Mouse (Mus musculus) layer of hippocampus, adult 11-12 months (tissue): Measurements from ENCODE around the gene Eif5b.
"Not testable (repeated sequence)": the region's sequence is repeated elsewhere in the genome, so short reads cannot be mapped to it uniquely, and the experiment has no call there.

Source experiments
- DNase-seq: peaks from one replicate; pipeline ENCODE4 v3.0.0; 2022; ENCODE audit warnings: low spot score

The Eif5b gene

GRCm38 (mm10) chr1:38006741-38007140, 8.9 kb downstream of the Eif5b start:
- no peak for DNase-seq

GRCm38 (mm10) chr1:38011647-38012046, 13.8 kb downstream of the Eif5b start:
- DNase-seq = no peak

- peak; percentile 34 for DNase-seq
These were observed 14.3 kb downstream of the Eif5b start for GRCm38 (mm10) chr1:38012104-38012503.

GRCm38 (mm10) chr1:38012509-38012908, 14.7 kb downstream of the Eif5b start:
- no peak for DNase-seq

GRCm38 (mm10) chr1:38014551-38015203, 16.9 kb downstream of the Eif5b start:
- DNase-seq = no peak

- no peak for DNase-seq
These were observed 29.5 kb downstream of the Eif5b start for GRCm38 (mm10) chr1:38027301-38027700.

GRCm38 (mm10) chr1:38031391-38031790, 33.6 kb downstream of the Eif5b start:
- no peak for DNase-seq

GRCm38 (mm10) chr1:38035521-38035920, 37.7 kb downstream of the Eif5b start:
- no peak for DNase-seq

GRCm38 (mm10) chr1:38037375-38037774, 39.6 kb downstream of the Eif5b start:
- DNase-seq = peak; percentile 31

- DNase-seq = no peak
These were observed 41.1 kb downstream of the Eif5b start for GRCm38 (mm10) chr1:38038898-38039297.

- peak; percentile 48 for DNase-seq
These were observed 50.3 kb downstream of the Eif5b start for GRCm38 (mm10) chr1:38048121-38048520.

GRCm38 (mm10) chr1:38049562-38049961, 51.8 kb downstream of the Eif5b start:
- DNase-seq = no peak

- no peak for DNase-seq
These were observed 57.4 kb downstream of the Eif5b start for GRCm38 (mm10) chr1:38055176-38055575.

GRCm38 (mm10) chr1:38058417-38058816, 60.6 kb downstream of the Eif5b start:
- DNase-seq = no peak

- DNase-seq = not testable (repeated sequence)
These were observed 64.3 kb downstream of the Eif5b start for GRCm38 (mm10) chr1:38062156-38062555.

- DNase-seq = no peak
These were observed 69.5 kb downstream of the Eif5b start for GRCm38 (mm10) chr1:38067276-38067675.

- no peak for DNase-seq
These were observed 73.5 kb downstream of the Eif5b start for GRCm38 (mm10) chr1:38071326-38071725.

- no peak for DNase-seq
These were observed 83.5 kb downstream of the Eif5b start for GRCm38 (mm10) chr1:38081316-38081715.

- no peak for DNase-seq
These were observed 105.4 kb downstream of the Eif5b start for GRCm38 (mm10) chr1:38103214-38103613.

- no peak for DNase-seq
These were observed 106.0 kb downstream of the Eif5b start for GRCm38 (mm10) chr1:38103813-38104212.
